Comparison of ENCODE assay signal across 11 mouse cellular contexts in the genomic region with DNA sequence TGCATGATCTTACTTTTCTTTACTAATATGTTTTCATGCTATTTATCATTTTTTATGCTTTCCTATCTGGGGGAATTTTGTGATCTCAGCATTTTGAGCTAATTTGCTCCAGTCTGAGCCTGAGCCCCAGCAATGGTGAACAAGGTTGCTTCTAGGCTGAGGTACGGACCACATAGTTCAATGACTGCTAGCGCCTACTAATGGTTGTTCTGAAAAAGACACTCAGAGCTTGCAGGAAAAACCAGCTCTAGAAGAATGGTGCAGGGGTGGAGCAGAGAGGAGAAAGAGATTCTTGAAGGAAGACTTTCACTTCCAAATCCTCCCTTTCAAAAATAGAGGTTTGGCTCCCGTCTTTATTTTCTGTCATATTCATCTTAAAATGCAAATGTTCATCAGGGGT. TPM values are rescaled to one million over a fixed set of nuclear protein-coding genes. Genes with fewer than 3 reads are reported as not detected.
DNase-seq lines count a peak whose midpoint lies in the region; ATAC-seq and TF ChIP-seq lines count a peak whose summit lies in the region.
"Had no signal": no experiment of that assay in that cellular context is flagged by ENCODE, and none has a peak within 500 bp of the region (broad histone marks: within the 10 kb centered on the region; RNA-seq: fewer than 3 reads in every experiment).

No protein-coding gene starts in this region.

- peaks cover 29% of the 10 kb centered on the region for H3K27me3 ChIP-seq in hindbrain, embryonic 14.5 days (ENCODE audit: control insufficient read depth, insufficient read depth, low read length)
- H3K27me3 ChIP-seq in hindbrain, embryonic 16.5 days (replicated peaks; ENCODE audit: control insufficient read depth, insufficient read depth, low read length) = peaks cover 6% of the 10 kb centered on the region; the same call in 1 of the 2 replicates
- H3K27me3 ChIP-seq in thymus, adult 2 months (ENCODE audit: control insufficient read depth, insufficient read depth, low read length) = no peaks in the 10 kb centered on the region; the same call in 1 of the 2 replicates
- no peaks in the 10 kb centered on the region; the same call in 1 of the 2 replicates for H3K27me3 ChIP-seq in splenic B cell, adult 2 months (ENCODE audit: control insufficient read depth, insufficient read depth, low read length, poor library complexity, severe bottlenecking)

- TF ChIP-seq CTCF in thymus, adult 2 months (IDR thresholded peaks at IDR 0.05; ENCODE audit: borderline replicate concordance, control insufficient read depth, extremely low read depth, insufficient read depth, low read length, poor library complexity) = no peak

- peak; percentile 38 for DNase-seq in hindbrain, embryonic 14.5 days (ENCODE audit: low spot score)
- peak; percentile 8 for DNase-seq in thymus, adult 2 months
- no peak for DNase-seq in thymus, adult 18-20 months
- peak; percentile 86 for DNase-seq in R1 (ENCODE audit: low read depth, low spot score)
- peak; percentile 27 for DNase-seq in splenic B cell, adult 2 months (ENCODE audit: low read depth, low spot score)
- DNase-seq in urinary bladder, postnatal 25 days (ENCODE audit: low spot score) = no peak
- no peak for DNase-seq in urinary bladder, adult 18-20 months (ENCODE audit: low spot score in 2 of 2)
- DNase-seq: heart, postnatal 10 days; thymus, postnatal 4 days had no signal

- no peak overlapping the region for H3K4me3 ChIP-seq in hindbrain, embryonic 14.5 days (replicated peaks; ENCODE audit: low read length)
- H3K4me3 ChIP-seq in hindbrain, embryonic 16.5 days (ENCODE audit: low read length) = no peak overlapping the region
- H3K4me3 ChIP-seq in thymus, adult 2 months (ENCODE audit: control insufficient read depth, insufficient read depth, low read length) = no peak overlapping the region
- H3K4me3 ChIP-seq: kidney, embryonic 15.5 days had no signal

- no peaks in the 10 kb centered on the region for H3K9me3 ChIP-seq in hindbrain, embryonic 14.5 days (ENCODE audit: control insufficient read depth, low read length)
- no peaks in the 10 kb centered on the region for H3K9me3 ChIP-seq in hindbrain, embryonic 16.5 days (ENCODE audit: control insufficient read depth, low read length)
- H3K9me3 ChIP-seq: kidney, embryonic 15.5 days had no signal

- WGBS in hindbrain, embryonic 14.5 days = 25% methylated on average over 3 of the region's 3 CpGs
- 20% methylated on average over 3 of the region's 3 CpGs for WGBS in hindbrain, embryonic 16.5 days
- 19% methylated on average over 3 of the region's 3 CpGs for WGBS in thymus, adult 2 months

- no peak for TF ChIP-seq POLR2A in thymus, adult 2 months (IDR thresholded peaks at IDR 0.05; ENCODE audit: control insufficient read depth, extremely low read depth, insufficient read depth, low read length, poor library complexity)

- ATAC-seq in hindbrain, embryonic 14.5 days (ENCODE audit: low FRiP score) = no peak
- ATAC-seq in hindbrain, embryonic 16.5 days = no peak

- H3K27ac ChIP-seq in hindbrain, embryonic 14.5 days = no peak overlapping the region
- no peak overlapping the region for H3K27ac ChIP-seq in hindbrain, embryonic 16.5 days (ENCODE audit: low read depth, low read length)
- H3K27ac ChIP-seq in thymus, adult 2 months (ENCODE audit: control insufficient read depth, insufficient read depth, low read length) = no peak overlapping the region
- H3K27ac ChIP-seq: kidney, embryonic 15.5 days had no signal

- H3K4me2 ChIP-seq in hindbrain, embryonic 14.5 days (replicated peaks) = no peak overlapping the region
- H3K4me2 ChIP-seq in hindbrain, embryonic 16.5 days (ENCODE audit: low read length) = no peak overlapping the region
- H3K4me2 ChIP-seq: kidney, embryonic 15.5 days had no signal

- H3K4me1 ChIP-seq in hindbrain, embryonic 14.5 days (replicated peaks; ENCODE audit: control insufficient read depth, insufficient read depth, low read length) = peaks cover 7% of the 10 kb centered on the region
- peaks cover 11% of the 10 kb centered on the region for H3K4me1 ChIP-seq in hindbrain, embryonic 16.5 days (ENCODE audit: control insufficient read depth, insufficient read depth, low read depth, low read length)
- peaks cover 9% of the 10 kb centered on the region for H3K4me1 ChIP-seq in thymus, adult 2 months (replicated peaks; ENCODE audit: control insufficient read depth, insufficient read depth, low read length)

- no peak overlapping the region for H3K9ac ChIP-seq in hindbrain, embryonic 14.5 days
- H3K9ac ChIP-seq in hindbrain, embryonic 16.5 days (ENCODE audit: low read depth, low read length) = no peak overlapping the region
- H3K9ac ChIP-seq: kidney, embryonic 15.5 days had no signal

- H3K36me3 ChIP-seq in hindbrain, embryonic 14.5 days (replicated peaks; ENCODE audit: control insufficient read depth, insufficient read depth) = no peaks in the 10 kb centered on the region
- H3K36me3 ChIP-seq in hindbrain, embryonic 16.5 days (ENCODE audit: control insufficient read depth, insufficient read depth, low read length) = no peaks in the 10 kb centered on the region
- H3K36me3 ChIP-seq in thymus, adult 2 months (ENCODE audit: control insufficient read depth, insufficient read depth, low read length) = no peaks in the 10 kb centered on the region
- H3K36me3 ChIP-seq in splenic B cell, adult 2 months (ENCODE audit: control insufficient read depth, insufficient read depth, low read length, poor library complexity, severe bottlenecking) = no peaks in the 10 kb centered on the region
- H3K36me3 ChIP-seq: kidney, embryonic 15.5 days had no signal

RNA-seq across cellular contexts. Expression of a gene that starts 1.6 kb away (rescaled TPM):
- polyA plus RNA-seq in hindbrain, embryonic 14.5 days (2014; fragmentation: Nextera tagmentation; extraction: Ambion mirVana) = 3.3 and 3.9 TPM in 2 replicates
- 3.4 and 3.9 TPM in 2 replicates for polyA plus RNA-seq in hindbrain, embryonic 16.5 days (2015; fragmentation: Nextera tagmentation; extraction: Ambion mirVana)
- polyA plus RNA-seq in thymus, adult 2 months (2012; rRNA removed) = 2.7 and 3.9 TPM in 2 replicates

Comparison
In these comparisons a context has a peak if more than half of its experiments do, and no peak if none do; other contexts are left out.
1. DNase-seq: peak in hindbrain, embryonic 14.5 days (single experiment), thymus, adult 2 months (single experiment), R1 (single experiment) and splenic B cell, adult 2 months (single experiment); none in thymus, adult 18-20 months (0 of 2), urinary bladder, postnatal 25 days (single experiment) and urinary bladder, adult 18-20 months (0 of 2).